Mouse (Mus musculus) layer of hippocampus, postnatal 10 days (tissue): ENCODE data around the gene Akap6. TPM values are rescaled to one million over a fixed set of nuclear protein-coding genes. Genes with fewer than 3 reads are reported as not detected.
"Not testable (repeated sequence)": the region's sequence is repeated elsewhere in the genome, so short reads cannot be mapped to it uniquely, and the experiment has no call there.

ENCODE experiments used
- DNase-seq, 2 experiments: peaks; one replicate each; pipeline ENCODE4 v3.0.0; 2021; ENCODE audit warnings: low spot score in 2 of 2
- total RNA-seq, 2 experiments: library from RNA; stranded (reverse); gene quantifications; 2 replicates each; pipeline ENCODE4 v1.2.3; 2021

Akap6 gene
- total RNA-seq, 2 experiments from 2014 or later, result 140 to 143 TPM

GRCm38 (mm10) chr12:52711382-52711781, 12.2 kb downstream of the Akap6 start:
- no peak for DNase-seq

GRCm38 (mm10) chr12:52711857-52712640, 12.9 kb downstream of the Akap6 start:
- no peak for DNase-seq

- no peak for DNase-seq
Measured at GRCm38 (mm10) chr12:52718392-52718791, 19.2 kb downstream of the Akap6 start.

DNA sequence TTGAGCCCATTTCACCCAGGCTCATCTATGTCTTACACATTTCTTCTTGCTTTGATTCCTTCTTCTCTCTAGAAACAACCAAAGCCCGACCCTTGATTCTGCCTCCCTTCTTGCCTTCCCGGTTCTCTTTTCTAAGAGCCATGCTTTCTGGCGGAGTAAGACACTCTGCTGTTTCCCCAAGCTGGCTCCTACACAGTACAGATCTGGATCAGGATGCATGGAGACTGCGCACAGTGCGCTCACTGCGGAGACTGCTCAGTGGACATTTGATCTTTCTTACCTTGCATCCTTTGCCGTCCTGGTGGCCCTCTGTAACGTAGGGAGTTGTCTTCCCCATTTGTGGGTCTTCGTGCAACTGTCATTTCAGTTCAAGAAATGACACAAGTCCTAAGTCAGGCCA, 20.0 kb downstream of the Akap6 start:
- no peak for DNase-seq

DNA sequence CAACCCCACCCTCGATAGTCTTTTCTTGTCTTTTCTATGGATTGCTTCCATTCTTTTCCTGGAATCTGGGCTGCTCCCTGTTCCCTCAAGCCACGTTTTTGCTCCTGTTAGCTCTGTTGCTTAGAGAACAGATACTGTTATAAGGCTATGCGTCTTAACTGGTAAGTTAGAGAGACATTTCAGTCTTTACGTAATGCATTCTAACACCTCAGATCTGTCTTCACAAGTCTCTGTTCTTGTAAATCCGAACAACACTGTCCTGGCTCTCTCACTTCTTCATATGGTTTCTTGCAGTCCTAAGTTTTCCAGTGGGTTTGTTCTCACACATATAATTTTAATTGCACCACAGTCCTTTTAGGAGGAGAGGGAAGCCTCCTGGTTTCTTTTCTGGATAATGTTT, 20.5 kb downstream of the Akap6 start:
- DNase-seq, result no peak

DNA sequence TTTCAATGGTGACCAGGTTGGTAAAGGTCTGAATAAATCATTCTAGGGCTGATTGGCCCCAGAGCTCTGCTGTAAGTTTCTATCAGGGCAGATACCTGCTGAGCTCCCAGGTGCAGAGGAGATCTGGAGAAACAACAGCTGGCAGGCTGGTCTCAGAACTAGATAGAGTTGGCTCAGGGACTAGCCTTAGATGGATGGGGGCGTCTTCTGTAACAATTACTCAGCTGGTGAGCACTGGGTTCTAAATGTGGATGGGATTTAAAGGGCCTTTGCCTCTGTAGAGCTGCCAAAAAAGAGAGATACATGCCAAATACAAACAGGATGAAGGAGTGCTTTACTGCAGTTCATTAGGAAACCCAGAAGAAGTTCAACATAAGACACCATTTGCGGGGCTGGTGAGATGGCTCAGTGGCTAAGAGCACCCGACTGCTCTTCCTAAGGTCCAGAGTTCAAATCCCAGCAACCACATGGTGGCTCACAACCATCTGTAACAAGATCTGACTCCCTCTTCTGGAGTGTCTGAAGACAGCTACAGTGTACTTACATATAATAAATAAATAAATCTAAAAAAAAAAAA, 24.9 kb downstream of the Akap6 start:
- DNase-seq, result not testable (repeated sequence)

DNA sequence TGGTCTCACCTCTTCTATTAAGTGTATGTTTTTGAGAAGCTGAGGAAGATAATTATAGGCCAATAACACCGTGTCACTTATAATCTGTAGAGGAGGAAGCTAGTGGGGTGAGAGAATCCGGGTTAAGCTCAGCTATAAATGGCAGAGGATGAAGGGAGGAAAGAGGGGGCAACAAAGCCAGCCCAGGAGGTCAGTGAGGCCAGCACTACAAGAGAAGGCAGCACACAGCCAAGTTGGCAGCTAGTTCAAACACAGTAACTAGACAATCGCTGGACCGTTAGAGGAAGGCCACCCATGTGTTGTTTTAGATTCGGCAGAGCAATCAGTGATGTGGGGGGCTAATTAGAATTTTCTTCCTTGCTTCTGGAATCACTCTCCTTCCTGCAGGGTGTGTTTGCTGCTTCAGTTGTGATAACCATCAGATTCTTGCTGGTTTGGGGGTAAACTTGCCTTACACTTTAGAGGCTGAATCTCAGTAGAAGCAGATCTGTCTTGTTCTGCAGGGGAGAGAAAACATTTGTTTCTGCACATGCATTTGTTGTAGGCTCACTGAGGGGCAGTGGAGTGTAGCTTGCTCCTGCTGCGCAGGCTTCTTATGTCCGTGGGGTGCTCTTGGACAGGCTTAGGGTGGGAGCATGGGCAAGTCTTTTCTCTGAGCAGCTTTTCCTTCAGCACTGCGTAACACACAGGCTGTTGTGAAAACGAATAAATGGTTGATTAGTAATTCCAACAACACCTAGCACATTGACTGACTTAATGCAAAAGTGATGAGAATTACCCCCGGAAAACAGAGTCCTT, 27.4 kb downstream of the Akap6 start:
- no peak for DNase-seq

DNA sequence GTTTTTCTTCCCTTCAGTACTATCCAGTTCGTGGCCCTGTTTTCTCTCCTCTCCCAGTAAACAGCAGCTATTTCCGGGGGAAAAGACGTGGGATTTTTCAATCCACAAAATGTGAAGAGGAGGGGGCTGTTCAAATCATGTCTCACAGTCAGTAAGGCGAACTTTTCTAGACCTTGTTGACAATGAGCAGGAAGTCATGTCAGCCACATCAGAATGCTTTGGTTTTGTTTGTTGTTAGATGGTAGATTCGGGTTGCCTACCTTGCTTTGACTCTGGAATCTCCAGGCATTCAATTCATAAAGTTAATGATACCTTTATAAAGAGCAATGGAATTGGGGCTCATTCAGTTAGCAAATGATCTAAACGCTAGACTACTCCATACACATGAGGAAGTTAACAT, 30.2 kb downstream of the Akap6 start:
- no peak for DNase-seq

DNA sequence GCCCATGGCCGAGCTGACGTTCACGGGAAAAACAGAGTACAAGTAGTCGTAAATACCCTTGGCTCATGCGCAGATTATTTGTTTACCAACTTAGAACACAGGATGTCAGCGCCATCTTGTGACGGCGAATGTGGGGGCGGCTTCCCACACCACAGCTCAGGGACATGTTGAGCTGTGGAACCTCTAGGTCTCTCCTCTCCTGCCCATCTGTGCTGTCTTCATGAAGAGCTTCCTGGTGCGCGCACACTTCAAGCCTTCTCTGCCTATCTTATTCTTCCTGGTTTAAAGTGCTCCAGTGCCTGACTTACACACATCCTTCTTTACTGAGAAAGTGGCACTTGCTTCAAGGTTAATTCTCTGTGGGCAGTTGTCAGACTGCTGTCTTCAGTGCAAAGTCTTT, 36.0 kb downstream of the Akap6 start:
- DNase-seq, result not testable (repeated sequence)

- DNase-seq, result no peak
Measured at GRCm38 (mm10) chr12:52737151-52737550, 38.0 kb downstream of the Akap6 start.

GRCm38 (mm10) chr12:52739326-52739725, 40.1 kb downstream of the Akap6 start:
- DNase-seq, result no peak

- no peak for DNase-seq
Measured at GRCm38 (mm10) chr12:52741801-52742200, 42.6 kb downstream of the Akap6 start.

GRCm38 (mm10) chr12:52750006-52750405, 50.8 kb downstream of the Akap6 start:
- DNase-seq, result no peak

DNA sequence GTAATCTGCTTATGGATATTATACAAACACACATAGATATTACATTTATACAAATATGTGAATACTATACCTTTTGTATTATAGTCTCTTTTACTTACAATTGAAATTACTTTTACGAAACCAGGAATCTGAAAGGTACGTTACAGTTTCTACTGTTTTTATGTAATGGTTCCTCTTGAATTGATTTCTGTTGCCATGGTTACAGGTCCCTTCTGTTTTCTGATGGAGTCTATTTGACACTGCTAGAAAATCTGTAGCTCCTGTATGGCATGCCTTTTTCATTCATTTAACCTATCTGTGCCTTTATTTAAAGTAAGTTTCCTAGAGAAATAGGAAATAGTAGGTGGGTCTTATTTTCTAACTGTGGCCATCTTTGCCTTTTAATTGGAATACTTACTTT, 56.5 kb downstream of the Akap6 start:
- no peak for DNase-seq

DNA sequence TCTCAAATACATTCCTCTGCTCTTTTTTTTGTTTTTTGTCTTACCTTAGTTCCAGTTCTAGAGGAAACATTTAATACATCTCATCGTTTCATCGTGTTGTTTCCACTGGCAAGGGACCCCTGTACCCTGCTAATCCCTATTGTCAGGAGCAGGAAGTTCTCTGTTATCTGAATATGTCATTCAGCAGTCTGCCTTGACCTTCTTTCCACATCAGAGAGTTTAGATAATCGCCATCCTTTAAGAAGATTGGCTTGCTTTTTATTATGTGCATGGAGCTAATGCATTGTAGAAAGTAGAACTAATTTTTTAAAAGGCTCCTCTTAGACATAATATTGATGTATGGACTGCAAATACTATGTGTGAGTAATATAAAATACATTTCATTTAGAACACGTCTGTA, 58.7 kb downstream of the Akap6 start:
- no peak for DNase-seq

DNA sequence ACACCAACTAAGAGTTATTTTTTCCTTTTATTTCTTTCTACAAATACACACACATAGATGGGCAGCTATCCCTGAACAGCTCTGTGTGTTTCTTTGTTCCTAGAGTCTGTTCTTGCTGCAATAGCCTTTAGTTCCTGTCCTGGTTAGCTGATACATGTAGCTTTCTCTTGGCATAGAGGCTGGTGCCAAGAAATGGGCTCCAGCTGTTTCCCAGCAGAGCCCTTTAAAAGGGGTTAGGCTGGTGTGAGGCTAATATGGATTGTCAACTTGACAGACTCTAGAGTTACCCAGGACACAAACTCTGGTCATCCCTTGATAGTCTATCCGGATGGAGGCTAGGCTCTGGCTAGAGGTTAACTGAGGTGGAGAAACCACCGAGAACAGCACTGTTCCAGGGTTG, 64.9 kb downstream of the Akap6 start:
- no peak for DNase-seq

DNA sequence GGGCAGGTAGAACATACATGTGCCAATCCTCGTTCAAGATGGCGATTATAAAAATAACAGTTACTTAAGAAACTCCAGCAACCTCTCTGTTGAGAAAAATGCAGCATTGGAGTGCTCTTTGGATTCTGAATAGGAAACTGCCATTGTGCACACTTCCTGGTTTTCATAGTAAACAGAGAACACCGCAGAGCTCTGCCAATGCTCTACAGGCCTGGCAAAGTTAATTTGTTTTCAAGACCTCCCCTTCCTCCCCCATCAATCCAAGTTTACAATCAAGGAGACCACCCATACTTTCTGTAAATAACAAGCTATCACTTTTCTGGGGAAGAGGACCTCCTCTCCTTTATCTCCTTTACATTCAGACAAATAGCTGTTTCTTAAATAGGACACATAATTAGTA, 65.6 kb downstream of the Akap6 start:
- no peak for DNase-seq

- DNase-seq, result no peak
Measured at GRCm38 (mm10) chr12:52769561-52769960, 70.4 kb downstream of the Akap6 start.

GRCm38 (mm10) chr12:52771931-52772330, 72.7 kb downstream of the Akap6 start:
- no peak for DNase-seq

- no peak for DNase-seq
Measured at GRCm38 (mm10) chr12:52772494-52773280, 73.5 kb downstream of the Akap6 start.

GRCm38 (mm10) chr12:52773847-52774246, 74.7 kb downstream of the Akap6 start:
- no peak for DNase-seq
